Mouse (Mus musculus): Measurements from ENCODE around the gene Ptprd.

GRCm38 (mm10) chr4:77361728-77362127 lies 850.0 kb downstream of the Ptprd start:
- TF ChIP-seq CTCF (IDR thresholded peaks at IDR 0.05; ENCODE audit: low read depth) (no peak), EP300 (IDR thresholded peaks at IDR 0.05; ENCODE audit: low read depth) (no peak)
